Mouse (Mus musculus): ENCODE data around the gene Cracr2b.

DNA sequence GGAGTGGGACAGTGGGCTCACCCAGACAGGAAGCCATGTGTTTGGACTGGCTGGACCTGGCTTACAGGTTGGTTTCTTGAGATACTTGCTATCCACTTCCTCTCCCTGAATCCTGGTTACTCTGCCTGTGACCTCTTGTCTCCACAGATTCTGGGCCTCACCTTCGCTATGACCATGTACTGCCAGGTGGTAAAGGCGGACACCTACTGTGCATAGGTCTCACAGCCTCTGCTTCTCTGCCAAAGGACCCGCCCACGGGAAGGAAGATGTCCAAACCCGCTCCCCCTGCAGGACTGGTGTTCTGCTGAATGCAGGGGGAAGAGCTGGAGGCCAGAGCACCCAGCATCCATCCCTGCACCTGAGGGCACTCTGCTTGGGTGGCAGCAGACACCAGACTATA lies 31.8 kb downstream of the Cracr2b start:
- no peak for TF ChIP-seq EP300 (IDR thresholded peaks at IDR 0.05; ENCODE audit: low read depth)
- no peak for TF ChIP-seq CTCF (IDR thresholded peaks at IDR 0.05; ENCODE audit: low read depth)
